Mouse (Mus musculus) bone marrow, adult 2 months (tissue): ENCODE results near the gene Dach2.

ENCODE experiments used
- CTCF ChIP-seq: fragments of 200-500 bp; IDR thresholded peaks from 2 replicates; pipeline ENCODE4 v1.5.1; 2011; ENCODE audit warnings: low read length, control low read depth; ENCODE audit not compliant: control insufficient read depth, insufficient read depth
- POLR2A ChIP-seq: fragments of 200-500 bp; IDR thresholded peaks from 2 replicates; pipeline ENCODE4 v1.6.1; 2011; ENCODE audit warnings: low read depth, mild to moderate bottlenecking, control low read depth, low read length, borderline replicate concordance; ENCODE audit not compliant: control insufficient read depth

DNA sequence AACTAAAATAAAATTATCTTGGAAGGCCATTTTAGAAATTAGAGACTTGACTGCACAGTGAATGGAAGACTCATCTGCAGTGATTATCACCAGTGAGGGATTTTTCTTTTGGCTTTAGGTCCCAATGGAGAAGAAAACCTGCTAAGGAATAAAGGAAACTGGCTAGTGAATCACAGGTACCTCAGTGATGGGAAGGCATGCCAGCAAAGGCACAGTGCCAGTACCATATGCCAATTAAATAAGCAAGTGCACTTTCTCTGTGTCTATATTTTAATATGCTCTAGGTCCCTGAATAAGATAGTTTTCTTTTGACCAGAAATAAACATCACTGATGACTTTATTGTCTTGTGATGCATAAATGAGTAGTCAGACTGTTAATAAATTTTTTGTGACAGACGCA, 184.8 kb downstream of the Dach2 start:
- no peak for TF ChIP-seq POLR2A
- no peak for TF ChIP-seq CTCF
